Mouse (Mus musculus): ENCODE data around the gene Mrpl55.

- TF ChIP-seq CTCF (IDR thresholded peaks at IDR 0.05; ENCODE audit: low read depth, low read length) (no peak), POLR2A (IDR thresholded peaks at IDR 0.05; ENCODE audit: extremely low read depth, insufficient read depth, low read length) (no peak)
Observed at GRCm38 (mm10) chr11:59187706-59188105, 14.6 kb upstream of the Mrpl55 start.

Data from liver, adult 2 months (tissue).